Mouse (Mus musculus) right cerebral cortex, postnatal 4 days (tissue): Measurements from ENCODE around the gene Mast4.
A peak's percentile ranks its signal among the peaks of the same experiment; 100 is the strongest.

Source experiments
- DNase-seq: peaks from one replicate; pipeline ENCODE4 v3.0.0-alpha.2; 2022

Gene Mast4

DNA sequence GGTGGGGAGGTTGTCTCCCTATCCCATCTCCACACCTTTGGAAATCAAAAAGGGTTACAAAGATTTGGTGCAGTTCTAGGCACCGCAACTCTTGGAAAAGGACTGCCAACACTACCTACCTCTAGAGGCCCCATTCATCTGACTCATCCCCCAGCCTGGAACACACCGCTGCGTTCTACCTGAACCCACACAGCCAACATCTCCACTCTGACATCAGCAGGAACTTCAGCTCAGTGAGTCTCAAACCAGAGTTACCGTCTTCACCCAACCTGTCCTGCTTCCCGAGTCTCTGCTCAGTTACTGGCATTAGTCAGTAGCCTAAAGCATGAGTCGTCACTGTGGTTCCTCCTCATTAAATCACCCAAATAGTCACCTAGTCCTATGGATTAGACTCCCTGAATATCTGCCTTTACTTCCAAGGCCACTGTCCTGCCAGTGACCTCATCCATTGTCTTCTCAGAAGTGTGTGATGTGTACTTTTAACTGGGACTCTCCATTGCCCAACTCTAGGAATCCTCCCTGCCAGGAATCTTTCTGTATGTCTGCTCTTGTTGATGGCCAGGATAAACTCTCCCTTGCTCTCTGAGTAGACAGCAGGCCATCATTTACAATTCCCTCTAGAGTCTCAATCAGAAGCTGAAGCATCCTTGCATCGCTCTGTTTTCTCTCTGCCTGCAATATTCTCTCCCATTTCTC lies 453.8 kb downstream of the Mast4 start:
- no peak for DNase-seq

DNA sequence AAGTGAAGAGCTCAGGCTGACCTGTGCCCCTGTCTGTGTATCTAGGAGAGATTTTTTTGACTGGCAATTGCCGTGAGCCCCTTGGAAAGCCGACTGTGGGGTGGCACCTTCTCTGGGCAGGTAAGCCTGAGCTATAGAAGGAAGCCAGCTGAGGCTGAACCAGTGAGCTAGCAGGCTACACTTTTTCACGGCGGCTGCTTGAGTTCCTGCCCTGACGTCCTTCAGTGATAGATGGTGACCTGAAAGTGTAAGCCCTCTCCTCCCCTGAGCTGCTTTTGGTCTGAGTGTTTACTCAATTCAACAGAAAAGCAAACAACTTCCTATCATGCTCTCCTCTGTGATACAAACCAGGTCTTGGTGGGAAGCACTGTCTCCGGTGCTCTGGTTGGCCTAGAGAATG lies 455.7 kb downstream of the Mast4 start:
- no peak for DNase-seq

DNA sequence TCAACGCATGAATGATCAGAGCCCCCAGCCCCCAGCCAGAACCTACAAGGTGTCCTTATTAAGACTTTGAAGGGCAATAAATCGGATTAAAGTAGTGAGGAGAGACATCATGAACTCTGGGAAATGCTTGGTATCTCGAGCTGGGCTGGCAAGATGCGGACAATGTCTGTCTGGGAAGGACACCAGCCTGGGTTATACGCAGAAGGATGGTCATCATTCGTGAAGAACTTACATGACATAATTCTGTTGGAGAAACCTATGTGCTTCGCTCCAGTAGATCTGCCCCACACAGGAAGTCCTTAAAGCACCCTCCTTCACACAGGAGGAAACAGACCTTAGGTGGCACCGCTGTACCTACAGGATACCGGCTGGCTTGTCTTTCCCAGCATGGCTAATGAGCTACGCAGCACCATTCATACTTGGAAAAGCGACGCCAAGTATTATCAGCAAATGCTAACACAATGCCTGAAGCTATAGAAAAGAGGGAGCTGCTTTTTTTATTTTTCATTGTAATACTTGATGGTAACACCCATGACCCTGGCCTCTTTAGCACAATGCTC lies 456.5 kb downstream of the Mast4 start:
- no peak for DNase-seq

DNA sequence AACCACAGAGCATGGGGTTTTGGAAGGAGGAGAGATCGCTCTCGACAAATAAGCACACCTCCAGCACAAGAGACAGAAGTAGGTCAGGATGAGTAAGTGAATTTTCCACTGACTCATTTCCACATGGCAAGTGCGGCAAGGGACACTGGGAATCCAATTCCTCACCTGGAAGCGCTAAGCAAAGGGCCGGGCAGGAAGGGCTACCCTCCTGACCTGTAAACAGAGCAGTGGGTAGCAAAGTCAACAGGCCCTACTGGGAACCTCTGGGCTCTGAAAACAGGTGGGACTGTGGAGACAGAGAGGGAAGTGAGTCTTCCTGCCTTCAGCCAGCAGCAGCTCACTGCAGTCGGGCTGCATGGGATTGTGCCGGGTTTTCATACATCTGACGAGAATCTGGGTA lies 457.1 kb downstream of the Mast4 start:
- DNase-seq: no peak

DNA sequence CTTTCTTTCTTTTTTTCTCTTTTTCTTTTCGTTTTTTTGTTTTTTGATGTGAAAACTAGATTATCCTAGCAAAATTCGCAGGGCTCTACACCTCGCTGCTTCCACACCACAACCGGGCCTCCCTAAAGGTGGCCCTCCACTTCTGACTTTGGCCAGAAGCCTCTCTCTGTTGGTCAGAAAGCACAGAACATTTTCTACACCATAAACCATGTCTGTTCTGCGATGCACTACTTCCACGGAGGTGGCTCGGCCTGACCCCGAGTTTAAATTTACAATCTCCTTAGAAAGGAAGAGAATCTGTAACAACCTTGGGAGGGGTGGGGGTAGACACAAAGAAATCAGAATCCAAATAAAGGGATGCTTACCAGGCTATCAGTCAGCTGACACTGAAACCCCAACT lies 458.8 kb downstream of the Mast4 start:
- DNase-seq: no peak

DNA sequence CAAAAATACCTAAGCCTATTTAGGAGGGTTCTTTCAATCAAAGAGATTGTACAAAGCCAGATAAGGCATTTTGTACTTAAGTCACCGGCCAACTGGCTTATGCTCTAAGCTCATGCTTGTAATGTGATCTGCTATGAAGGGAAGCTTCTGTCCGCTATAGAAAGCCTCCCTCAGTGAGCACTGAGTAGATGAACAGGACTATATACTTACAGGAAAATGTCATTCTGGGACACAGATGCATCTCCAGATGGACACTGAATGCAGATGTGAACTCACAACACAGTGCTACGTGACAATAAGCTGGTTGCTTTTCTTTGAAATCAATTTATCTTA lies 459.2 kb downstream of the Mast4 start:
- no peak for DNase-seq

DNA sequence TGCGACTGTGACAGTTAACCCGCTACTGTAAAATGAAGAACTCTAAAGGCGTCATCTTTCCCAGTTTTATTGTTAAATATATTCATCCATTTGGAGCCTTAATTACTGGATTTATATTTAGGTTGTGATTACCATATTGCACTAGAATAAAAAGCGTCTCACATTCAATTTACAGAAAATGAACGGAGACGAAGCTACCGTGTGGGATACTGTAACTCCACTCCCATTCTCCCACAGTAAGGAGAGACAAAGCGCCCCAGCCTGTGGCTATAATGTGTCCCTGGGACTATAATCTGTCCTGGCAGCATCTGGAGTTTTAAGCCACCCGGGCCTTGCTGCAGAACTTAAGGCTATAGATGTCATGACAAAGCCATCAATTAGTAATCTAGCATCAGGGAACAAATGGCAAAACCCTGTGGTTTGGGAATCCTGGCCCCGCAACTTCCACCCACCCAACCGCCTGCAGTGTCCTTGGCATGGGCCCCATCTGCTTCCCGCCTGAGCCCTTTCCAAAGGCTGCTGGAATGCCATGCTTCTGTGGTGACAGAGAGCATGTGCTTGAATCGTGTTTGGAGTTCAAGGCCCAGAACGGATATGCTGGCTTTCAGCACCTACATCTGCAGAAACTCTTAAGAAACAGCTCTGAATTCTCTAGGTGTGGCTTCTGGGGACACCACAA lies 459.7 kb downstream of the Mast4 start:
- peak; percentile 55 for DNase-seq

DNA sequence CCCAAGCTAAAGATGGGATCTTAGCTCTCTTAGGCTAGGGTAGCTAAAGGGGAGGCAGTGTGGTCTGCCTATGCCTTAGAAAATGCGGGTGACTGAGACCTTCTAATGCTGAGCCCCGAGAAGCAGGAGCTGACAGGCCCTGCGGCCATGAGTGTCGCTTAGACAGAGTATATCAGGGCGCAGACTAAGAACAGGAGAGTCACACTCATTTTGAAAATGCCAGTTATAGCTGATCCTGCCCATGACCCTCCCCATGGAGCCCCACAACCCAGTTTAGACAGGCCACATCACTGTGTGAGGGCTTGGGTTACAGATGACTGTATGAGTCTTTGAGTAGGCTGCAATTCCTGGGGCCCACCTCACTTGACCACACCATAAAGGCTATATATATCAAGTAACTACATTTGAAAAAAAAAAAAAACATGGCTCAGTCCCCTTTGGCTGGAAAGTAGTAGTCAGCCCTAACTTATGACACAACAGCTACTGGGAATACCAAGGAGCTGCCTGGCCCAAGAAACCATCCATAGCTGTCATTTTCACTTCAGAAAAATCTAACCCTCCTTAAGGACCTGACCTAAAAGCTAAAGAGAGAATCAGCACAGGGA lies 460.8 kb downstream of the Mast4 start:
- DNase-seq: no peak

DNA sequence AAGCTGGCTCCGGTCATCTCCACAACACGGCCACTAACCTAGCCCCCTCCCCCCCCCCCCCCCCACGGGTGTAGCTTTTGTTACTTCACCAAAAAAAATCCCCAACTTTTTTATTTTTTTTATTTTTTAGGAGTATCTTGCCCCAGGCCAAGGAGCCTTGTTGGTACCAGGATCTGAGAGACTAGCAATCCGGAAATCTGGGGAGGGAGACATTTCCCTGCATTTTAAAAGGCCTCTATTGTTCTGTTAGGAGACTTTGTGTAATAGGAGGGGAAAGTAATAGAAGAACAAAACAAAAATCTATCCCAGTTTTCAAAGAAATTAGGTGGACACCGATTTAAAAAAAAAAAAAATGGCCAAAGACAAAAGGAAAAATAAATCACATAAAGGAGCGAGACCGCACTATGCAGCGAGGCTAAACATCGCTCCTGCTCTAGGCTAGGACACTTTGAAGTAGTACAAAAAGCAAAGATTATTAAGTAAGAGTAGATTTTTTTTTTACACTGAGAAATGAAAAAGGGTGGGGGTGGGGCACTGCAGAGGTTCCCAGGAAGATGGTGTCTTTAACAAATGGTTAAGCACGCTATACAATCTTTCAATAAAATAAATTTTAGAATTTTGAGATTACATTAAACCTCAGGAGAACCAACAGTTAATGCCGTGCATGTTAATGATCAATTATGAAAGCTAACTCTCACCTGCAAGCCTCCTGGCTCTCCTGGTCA lies 462.8 kb downstream of the Mast4 start:
- DNase-seq: no peak

DNA sequence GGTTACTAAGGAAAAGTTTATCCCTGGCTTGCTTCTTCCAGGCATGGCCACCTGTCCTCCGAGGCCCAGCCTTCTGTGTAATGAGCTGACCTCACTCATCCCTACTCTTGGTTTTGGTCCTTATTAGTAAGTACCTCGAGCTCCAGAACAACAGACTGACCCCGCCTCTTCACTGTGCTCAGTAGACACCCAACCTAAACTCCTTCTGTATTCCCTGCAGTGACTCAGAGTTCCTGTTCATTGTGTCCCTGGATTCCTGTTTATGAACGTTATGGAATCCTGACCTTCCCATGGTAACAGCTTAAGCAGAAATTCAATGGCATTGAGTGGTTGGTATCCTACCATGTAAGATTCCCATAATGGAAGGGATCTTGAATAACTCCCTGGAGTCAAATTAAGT lies 464.8 kb downstream of the Mast4 start:
- DNase-seq: no peak

DNA sequence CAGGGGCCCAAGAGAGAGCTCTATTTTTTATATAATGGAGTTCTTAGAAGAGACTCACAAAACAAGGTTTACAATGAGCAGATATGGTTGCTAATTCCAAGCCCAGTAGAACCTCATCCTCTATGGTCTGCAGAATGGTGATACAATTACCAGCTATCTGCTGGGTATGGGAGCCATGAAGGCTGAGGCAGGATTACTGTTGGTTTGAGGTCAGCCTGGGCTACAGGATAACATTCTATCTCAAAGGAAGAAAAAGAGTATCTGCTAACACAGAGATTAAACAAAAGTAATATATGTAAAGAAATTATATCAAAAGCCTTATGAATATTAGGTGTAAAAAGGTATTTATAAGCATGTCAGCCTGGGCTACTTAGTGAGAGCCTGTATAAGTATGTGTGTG lies 467.5 kb downstream of the Mast4 start:
- no peak for DNase-seq

DNA sequence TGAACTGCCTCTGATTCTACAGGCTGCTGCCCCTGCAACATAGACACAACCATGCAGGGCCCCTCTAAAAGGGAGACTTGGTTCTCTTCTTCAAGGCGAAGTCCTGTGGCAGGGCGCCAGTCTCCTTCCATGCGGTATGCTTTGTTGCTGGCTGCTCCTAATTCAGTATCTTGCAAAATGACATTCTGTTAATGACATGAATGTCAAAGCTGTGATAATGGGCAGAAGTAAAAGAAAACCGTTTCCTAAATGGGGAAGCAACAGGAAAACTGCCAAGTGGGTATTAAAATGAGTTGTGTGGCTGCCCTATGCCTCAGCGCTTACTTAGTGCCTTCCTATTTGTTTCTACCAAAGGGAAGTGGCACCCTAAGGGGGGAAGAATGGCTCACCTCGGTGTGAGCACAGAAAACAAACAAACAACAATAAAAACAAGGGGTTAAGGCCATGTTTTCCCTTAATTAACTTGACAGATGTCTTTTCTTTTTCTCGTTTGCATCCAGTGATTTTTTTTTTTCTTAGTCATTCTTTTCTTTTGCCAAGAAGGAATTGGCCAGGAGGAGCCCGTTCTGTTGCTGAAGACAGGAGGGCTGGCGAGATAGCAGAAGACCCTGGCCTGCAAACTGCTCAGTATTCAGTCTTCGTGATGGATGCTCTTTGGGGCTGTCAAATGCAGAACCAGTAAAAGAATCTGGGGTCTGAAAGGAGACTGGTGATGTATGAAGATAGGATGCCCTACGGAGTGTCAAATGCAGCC lies 468.1 kb downstream of the Mast4 start:
- DNase-seq: peak; percentile 66

DNA sequence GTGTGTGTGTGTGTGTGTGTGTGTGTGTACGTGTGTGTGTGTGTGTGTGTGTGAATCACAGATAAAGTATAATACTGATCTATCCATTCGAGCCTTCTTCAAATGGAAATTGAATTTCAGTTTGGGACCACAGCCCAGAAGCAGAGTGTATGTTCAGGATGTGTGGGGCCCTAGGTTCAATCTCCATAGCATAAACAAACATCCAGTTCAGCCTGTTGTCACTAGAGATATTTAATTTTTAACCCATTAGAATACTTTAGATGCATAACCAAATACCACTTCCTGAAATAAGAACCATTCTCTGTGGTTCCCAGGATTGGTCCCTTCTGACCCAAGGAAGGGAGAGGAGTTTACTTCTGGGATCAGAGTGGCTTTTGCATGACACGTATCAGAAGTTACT lies 468.8 kb downstream of the Mast4 start:
- DNase-seq: no peak

DNA sequence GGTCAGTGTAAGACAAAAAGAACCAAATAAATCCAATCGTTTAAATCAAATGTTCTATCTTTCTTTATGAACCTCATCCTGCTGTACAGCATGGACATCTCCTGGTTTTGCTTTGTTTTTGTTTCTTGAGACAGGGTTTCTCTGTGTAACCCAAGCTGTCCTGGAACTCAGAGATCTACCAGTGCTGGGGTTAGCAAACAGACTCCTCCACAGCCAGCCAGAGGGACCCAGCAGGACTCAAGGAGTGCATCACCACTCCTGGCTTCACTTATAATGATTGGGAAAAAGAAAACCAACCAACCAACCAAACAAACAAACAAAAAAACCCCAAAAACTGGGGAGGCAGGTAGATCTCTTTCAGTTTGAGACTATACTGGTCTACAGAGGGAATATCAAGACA lies 469.5 kb downstream of the Mast4 start:
- DNase-seq: no peak

DNA sequence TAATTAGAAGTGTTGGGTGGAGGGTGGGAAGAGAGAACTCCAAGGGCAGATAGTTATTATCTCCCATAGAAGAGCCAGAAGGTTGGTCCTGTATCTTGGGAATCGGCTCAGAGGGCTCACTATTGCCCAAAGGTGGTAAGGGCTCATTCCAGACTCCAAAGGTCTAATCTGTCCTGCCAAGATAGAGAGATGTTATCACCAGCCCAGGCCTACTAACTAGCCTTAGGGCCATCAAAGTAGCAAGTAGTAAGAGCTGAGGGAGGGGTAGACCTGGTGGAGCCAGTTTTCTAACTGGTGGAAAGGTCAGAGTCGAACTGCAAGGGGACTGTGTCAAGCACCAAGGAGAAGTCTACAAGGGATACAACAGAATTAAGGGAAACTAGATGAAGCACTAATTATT lies 470.2 kb downstream of the Mast4 start:
- no peak for DNase-seq

DNA sequence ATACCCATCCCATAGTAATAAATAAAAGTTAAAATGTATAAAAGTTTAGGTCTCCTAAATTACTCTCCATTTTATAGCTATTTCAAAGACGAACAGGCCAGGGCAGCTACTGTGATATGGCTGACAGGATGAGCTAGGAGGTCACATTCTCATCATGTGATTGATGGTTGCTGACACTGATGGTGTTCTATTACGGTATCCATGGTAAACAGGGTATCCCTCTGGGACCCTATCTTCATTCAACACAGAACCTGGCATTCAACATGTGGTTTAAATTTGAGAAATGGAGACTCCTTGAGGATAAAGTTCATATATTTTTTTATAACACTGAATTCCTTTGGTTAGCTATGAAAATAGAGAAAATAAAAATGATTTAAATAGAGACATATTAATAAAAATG lies 471.3 kb downstream of the Mast4 start:
- no peak for DNase-seq

DNA sequence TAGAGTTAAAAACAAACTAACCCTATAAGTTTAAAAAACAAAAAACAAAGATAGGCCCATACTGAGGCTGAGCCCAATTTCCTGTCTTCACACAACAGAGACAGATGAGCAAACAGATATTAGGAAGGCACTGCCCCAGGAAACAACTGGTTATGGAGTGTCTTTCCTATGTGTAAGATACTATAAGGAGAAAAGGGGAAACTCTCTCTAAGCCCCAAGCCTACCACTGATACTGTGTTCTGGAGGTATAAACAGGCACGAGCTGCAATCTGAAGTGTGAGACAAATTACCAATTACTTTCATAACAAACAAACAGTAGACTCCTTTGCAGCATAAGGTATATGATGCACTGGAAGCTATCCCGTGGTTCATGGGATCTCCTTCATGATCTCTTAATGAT lies 471.9 kb downstream of the Mast4 start:
- DNase-seq: no peak

DNA sequence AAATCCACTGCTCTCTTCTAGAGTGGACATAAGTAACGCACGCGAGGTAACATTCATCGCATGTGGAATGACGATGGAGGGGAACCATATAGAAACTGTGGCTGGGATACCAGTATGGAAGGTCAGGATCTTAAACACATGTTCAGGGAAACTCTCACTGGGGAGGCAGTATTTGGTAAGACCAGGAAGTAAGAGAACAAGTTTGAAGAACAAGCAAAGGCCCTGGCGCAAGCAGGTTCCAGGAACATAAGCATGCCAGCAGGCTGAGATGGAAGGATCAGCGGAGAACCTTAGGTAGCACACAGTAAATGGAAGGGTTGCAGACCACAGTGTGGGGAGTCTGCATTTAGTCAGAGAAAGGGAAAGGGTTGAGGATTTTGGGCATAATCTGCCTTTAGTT lies 473.6 kb downstream of the Mast4 start:
- no peak for DNase-seq

DNA sequence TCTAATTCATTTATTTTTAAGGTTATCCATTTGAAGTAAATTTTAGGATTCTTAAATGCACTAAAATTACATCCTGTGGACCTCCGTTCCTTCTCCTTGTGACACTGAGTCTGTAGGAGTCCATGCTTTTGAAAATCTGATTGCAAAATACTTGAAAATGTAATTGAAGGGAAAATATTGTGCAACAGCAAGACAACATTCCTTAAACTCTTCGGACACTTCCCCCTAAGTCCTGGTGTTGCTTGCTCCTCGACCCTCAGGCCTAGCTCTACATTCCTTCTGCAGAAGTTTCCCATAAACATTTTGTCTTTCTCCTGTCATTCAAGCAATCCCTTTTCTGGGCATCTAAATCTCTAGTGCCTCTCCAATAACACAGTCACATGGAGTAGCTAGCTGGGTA lies 474.2 kb downstream of the Mast4 start:
- no peak for DNase-seq

DNA sequence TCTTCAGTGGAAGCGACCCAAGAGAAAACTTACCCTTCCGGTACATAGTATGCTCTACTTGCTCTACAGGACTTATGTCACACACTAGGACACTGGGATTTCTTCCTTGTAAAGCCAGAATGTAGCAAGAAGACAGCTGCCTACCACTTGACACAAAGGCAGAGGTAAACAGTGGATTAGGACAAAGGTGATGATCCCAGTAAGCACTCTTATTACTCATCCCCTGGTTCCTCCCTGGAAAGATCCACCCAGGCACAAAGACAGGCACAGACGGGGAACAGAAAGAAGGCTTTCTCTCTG lies 476.8 kb downstream of the Mast4 start:
- DNase-seq: no peak

DNA sequence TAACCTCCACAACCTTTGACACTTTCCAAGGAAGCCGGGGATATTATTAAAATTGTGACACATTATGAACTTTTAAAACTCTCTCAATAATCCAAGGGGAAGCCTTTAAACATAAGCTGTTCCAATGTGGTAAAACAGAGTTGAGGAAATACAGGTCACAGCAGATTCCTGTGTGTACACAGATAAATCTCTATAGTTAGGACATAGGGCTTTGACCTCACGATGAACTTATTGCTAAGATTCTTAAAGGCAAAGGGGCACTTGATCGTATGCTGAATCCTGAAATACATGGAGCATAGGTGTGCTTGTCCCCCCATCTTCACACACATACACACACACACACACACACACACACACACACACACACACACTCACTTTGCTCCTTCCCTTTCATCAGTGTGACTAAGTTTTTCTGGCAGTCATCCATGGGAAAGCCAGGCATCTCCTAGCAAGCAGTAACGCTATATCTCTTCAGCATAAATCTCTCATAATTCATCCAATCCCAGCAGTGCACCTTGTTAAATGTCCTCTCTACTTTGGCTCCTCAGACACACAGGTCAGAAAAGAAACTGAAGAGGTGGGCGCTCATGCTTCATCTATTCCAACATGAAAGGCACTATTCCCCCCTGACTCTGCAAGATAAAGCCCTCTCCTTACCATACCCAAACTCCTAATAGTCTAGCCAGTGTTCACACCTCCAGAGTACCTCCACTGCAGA lies 477.3 kb downstream of the Mast4 start:
- no peak for DNase-seq

DNA sequence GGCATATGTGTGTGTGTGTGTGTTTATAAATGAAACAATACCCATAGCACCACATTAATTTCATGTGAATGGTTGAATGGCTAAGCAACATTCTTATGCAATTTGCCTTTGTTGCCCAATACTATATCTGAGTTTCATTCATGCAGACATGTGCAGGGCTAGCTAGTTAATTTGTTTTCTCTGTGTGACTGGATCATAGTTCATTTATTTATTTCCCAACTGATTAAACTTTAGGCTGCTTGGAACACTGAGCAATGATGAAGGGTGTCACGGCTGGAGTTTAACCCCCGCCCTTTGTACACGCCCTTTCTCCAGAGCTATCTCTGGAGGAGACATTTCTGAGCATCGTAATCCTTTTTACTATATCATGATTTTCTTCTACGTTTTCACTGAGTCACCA lies 481.4 kb downstream of the Mast4 start:
- DNase-seq: no peak

DNA sequence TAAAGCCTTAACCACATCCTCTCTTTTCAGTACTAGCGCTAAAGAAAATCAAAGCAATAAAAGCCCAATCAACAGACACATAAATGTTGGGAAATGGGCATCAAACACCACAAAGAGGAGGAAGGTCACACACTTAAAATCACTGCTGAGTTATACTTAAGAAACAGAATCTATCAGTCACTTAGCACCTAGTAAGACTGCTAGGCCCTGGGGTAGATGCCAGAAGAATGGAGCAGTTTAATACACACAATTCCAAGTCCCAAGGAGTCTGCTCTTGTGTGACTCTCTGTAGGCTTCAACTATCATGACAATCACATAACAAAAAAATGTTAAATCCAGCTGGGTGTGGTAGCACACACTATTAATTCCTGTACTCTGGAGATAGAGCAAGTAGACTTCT lies 483.0 kb downstream of the Mast4 start:
- DNase-seq: no peak
